Mouse (Mus musculus) left cerebral cortex, adult 11 months (tissue): ENCODE data around the gene Gm5157.
"Not testable (repeated sequence)": the region's sequence is repeated elsewhere in the genome, so short reads cannot be mapped to it uniquely, and the experiment has no call there.

Source experiments
- DNase-seq: peaks from one replicate; pipeline ENCODE4 v3.0.0; 2022; ENCODE audit warnings: low spot score

Gene Gm5157

GRCm38 (mm10) chr7:21190323-21190722 lies at the start of gene Gm5157:
Gene Gm5157, minus strand, starts transcription at chr7:21190423.
- DNase-seq: not testable (repeated sequence)

GRCm38 (mm10) chr7:21161885-21162284 lies 28.3 kb downstream of the Gm5157 start, which contains the start of gene Vmn1r123:
Gene Vmn1r123, plus strand, starts transcription at chr7:21162185.
- DNase-seq: not testable (repeated sequence)
